Mouse (Mus musculus) CH12.LX (cell line): ENCODE results near the gene Aym1. TPM values are rescaled to one million over a fixed set of nuclear protein-coding genes. Genes with fewer than 3 reads are reported as not detected.

ENCODE experiments used
- DNase-seq: peaks from one replicate; pipeline ENCODE4 v3.0.0-alpha.2; 2013; ENCODE audit errors: extremely low read depth
- H3K27ac ChIP-seq: 2 replicates; pipeline ENCODE4 v1.5.1; 2012; ENCODE audit warnings: low read depth, mild to moderate bottlenecking, control low read depth, moderate library complexity; ENCODE audit not compliant: insufficient read depth
- H3K27me3 ChIP-seq: replicated peaks from 2 replicates; pipeline ENCODE3; 2012; ENCODE audit warnings: inconsistent platforms
- H3K36me3 ChIP-seq, 2 experiments: replicated peaks in 1 of 2; 2 replicates each; pipeline versions ENCODE3 to v1.6.1; 2012; ENCODE audit warnings: inconsistent platforms in 1 of 2, low read length in 1 of 2, mild to moderate bottlenecking in 1 of 2, mixed read lengths in 1 of 2, moderate library complexity in 1 of 2; ENCODE audit not compliant: control insufficient read depth in 1 of 2, insufficient read depth in 1 of 2
- H3K4me1 ChIP-seq, 2 experiments: 2 replicates each; pipeline ENCODE4 v1.6.1; 2012; ENCODE audit warnings: inconsistent platforms in 1 of 2, moderate library complexity in 1 of 2; ENCODE audit not compliant: insufficient read depth in 2 of 2, control insufficient read depth in 1 of 2
- H3K4me2 ChIP-seq: 2 replicates; pipeline ENCODE4 v1.6.1; 2012; ENCODE audit warnings: low read depth, mild to moderate bottlenecking, control low read depth; ENCODE audit not compliant: poor library complexity, insufficient read depth, severe bottlenecking
- H3K4me3 ChIP-seq, 3 experiments: fragments of 150-350 bp in 1 of 3; sonication (generic) in 1 of 3; replicated peaks in 1 of 3; 2 replicates each; pipeline versions ENCODE3 to v1.5.1; 2011 to 2012; ENCODE audit warnings: low read depth in 2 of 3, low read length in 2 of 3, mild to moderate bottlenecking in 2 of 3, moderate library complexity in 2 of 3, control low read depth in 1 of 3, improper control_type of control experiment in 1 of 3, inconsistent platforms in 1 of 3, mixed read lengths in 1 of 3; ENCODE audit not compliant: poor library complexity in 1 of 3
- H3K79me2 ChIP-seq: replicated peaks from 2 replicates; pipeline ENCODE4 v1.6.1; 2012; ENCODE audit warnings: mild to moderate bottlenecking, moderate library complexity; ENCODE audit not compliant: control insufficient read depth, poor library complexity, insufficient read depth, severe bottlenecking; ENCODE audit errors: extremely low read depth
- H3K9ac ChIP-seq: 2 replicates; pipeline ENCODE4 v1.6.1; 2012; ENCODE audit warnings: low read depth, mild to moderate bottlenecking, control low read depth, moderate library complexity; ENCODE audit not compliant: insufficient read depth
- H3K9me3 ChIP-seq: replicated peaks from 2 replicates; pipeline ENCODE3; 2012; ENCODE audit warnings: low read length, inconsistent platforms, mixed read lengths
- BHLHE40 ChIP-seq: IDR thresholded peaks from 2 replicates; pipeline ENCODE4 v1.6.1; 2011; ENCODE audit warnings: mild to moderate bottlenecking, low read depth, low read length, improper control_type of control experiment
- CHD2 ChIP-seq: IDR thresholded peaks from 2 replicates; pipeline ENCODE4 v1.6.1; 2011; ENCODE audit warnings: low read length, improper control_type of control experiment
- CTCF ChIP-seq, 2 experiments: IDR thresholded peaks in 1 of 2; conservative IDR thresholded peaks in 1 of 2; 2 replicates each; pipeline ENCODE4 v1.5.1; 2011 to 2012; ENCODE audit warnings: low read depth in 2 of 2, low read length in 2 of 2, improper control_type of control experiment in 1 of 2, inconsistent platforms in 1 of 2, mild to moderate bottlenecking in 1 of 2, moderate library complexity in 1 of 2
- IRF4 ChIP-seq: IDR thresholded peaks from 2 replicates; pipeline ENCODE4 v1.6.1; 2014; ENCODE audit warnings: low read depth, mild to moderate bottlenecking, inconsistent platforms, low read length, improper control_type of control experiment
- KAT2A ChIP-seq: IDR thresholded peaks from 2 replicates; pipeline ENCODE4 v1.6.1; 2012; ENCODE audit warnings: low read length, improper control_type of control experiment, inconsistent platforms; ENCODE audit not compliant: insufficient replicate concordance
- MAFK ChIP-seq: IDR thresholded peaks from 2 replicates; pipeline ENCODE4 v1.6.1; 2011; ENCODE audit warnings: low read length, improper control_type of control experiment; ENCODE audit not compliant: insufficient replicate concordance
- MAX ChIP-seq: IDR thresholded peaks from 2 replicates; pipeline ENCODE4 v1.6.1; 2011; ENCODE audit warnings: low read length, improper control_type of control experiment
- MYC ChIP-seq: IDR thresholded peaks from 2 replicates; pipeline ENCODE4 v1.6.1; 2011; ENCODE audit warnings: low read depth, mild to moderate bottlenecking, improper control_type of control experiment, low read length
- NELFE ChIP-seq: IDR thresholded peaks from 2 replicates; pipeline ENCODE4 v1.6.1; 2011; ENCODE audit warnings: low read depth, low read length, improper control_type of control experiment
- PAX5 ChIP-seq: IDR thresholded peaks from 2 replicates; pipeline ENCODE4 v1.6.1; 2012; ENCODE audit warnings: low read length, inconsistent platforms, mixed read lengths
- POLR2AphosphoS2 ChIP-seq: IDR thresholded peaks from 2 replicates; pipeline ENCODE4 v1.6.1; 2011; ENCODE audit warnings: low read depth, low read length, improper control_type of control experiment
- RAD21 ChIP-seq: IDR thresholded peaks from 2 replicates; pipeline ENCODE4 v1.6.1; 2011; ENCODE audit warnings: low read depth, mild to moderate bottlenecking, low read length, improper control_type of control experiment, moderate library complexity
- SMC3 ChIP-seq: IDR thresholded peaks from 2 replicates; pipeline ENCODE4 v1.6.1; 2011; ENCODE audit warnings: low read depth, low read length, improper control_type of control experiment
- TBP ChIP-seq: conservative IDR thresholded peaks from 2 replicates; pipeline ENCODE4 v1.6.1; 2011; ENCODE audit warnings: low read depth, low read length, improper control_type of control experiment
- UBTF ChIP-seq: IDR thresholded peaks from 2 replicates; pipeline ENCODE4 v1.6.1; 2012; ENCODE audit warnings: low read depth, mild to moderate bottlenecking, inconsistent platforms, low read length, improper control_type of control experiment, moderate library complexity
- USF1 ChIP-seq: IDR thresholded peaks from 2 replicates; pipeline ENCODE4 v1.6.1; 2014; ENCODE audit warnings: low read depth, mild to moderate bottlenecking, inconsistent platforms, low read length, improper control_type of control experiment
- USF2 ChIP-seq: conservative IDR thresholded peaks from 2 replicates; pipeline ENCODE4 v1.6.1; 2011; ENCODE audit warnings: low read depth, low read length, improper control_type of control experiment
- ZC3H11A ChIP-seq: IDR thresholded peaks from 2 replicates; pipeline ENCODE4 v1.6.1; 2012; ENCODE audit warnings: low read depth, mild to moderate bottlenecking, inconsistent platforms, low read length, improper control_type of control experiment
- dilution Hi-C: fragments of 300-500 bp; cut with MboI; formaldehyde crosslinking; loops from 2 replicates; pipeline ENCODE4 v1.14.3; 2020; ENCODE audit warnings: low sequenced_read_pairs; ENCODE audit not compliant: extremely low pct_unique_long_range_greater_than_20kb, extremely low pct_ligation_motif_present
- in situ Hi-C: fragments of 300-500 bp; cut with MboI; formaldehyde crosslinking; loops from 3 replicates; pipeline ENCODE4 v1.14.3; 2019; ENCODE audit warnings: low sequenced_read_pairs, low pct_ligation_motif_present, low pct_unique_long_range_greater_than_20kb, mixed read lengths
- polyA plus RNA-seq: library from polyadenylated mRNA; unstranded; fragments of >175 nt; gene quantifications from 2 replicates; pipeline ENCODE4 v1.2.1, GENCODE M21; 2012; ENCODE audit warnings: low read depth; ENCODE audit not compliant: insufficient read length
- total RNA-seq, 2 experiments: library from RNA; depleted of rRNA; stranded (reverse); fragments of 300-350 nt in 1 of 2; fragments of >200 nt in 1 of 2; gene quantifications; 2 replicates each; pipeline ENCODE4 v1.2.3; 2012 to 2014

Gene Aym1
- total and polyA plus RNA-seq, 3 experiments, result not detected

GRCm38 (mm10) chr5:113402702-113403101, 45.6 kb downstream of the Aym1 start:
- H3K4me2 ChIP-seq, result no peak overlapping the region
- no peak for TF ChIP-seq USF1
- TF ChIP-seq RAD21, result no peak
- TF ChIP-seq IRF4, result no peak
- TF ChIP-seq KAT2A, result no peak
- no peak for TF ChIP-seq MAFK
- TF ChIP-seq TBP, result no peak
- no peak for TF ChIP-seq CTCF (conservative IDR thresholded peaks at IDR 0.05 in 1 of 2, IDR thresholded peaks at IDR 0.05 in 1 of 2; ENCODE audit: low read depth in 2 of 2, low read length in 2 of 2)
- no peak for TF ChIP-seq UBTF
- TF ChIP-seq PAX5, result no peak
- no peak for TF ChIP-seq USF2
- TF ChIP-seq MAX, result no peak
- no peak for TF ChIP-seq ZC3H11A
- TF ChIP-seq CHD2, result no peak
- no peak for TF ChIP-seq BHLHE40
- no peak for TF ChIP-seq POLR2AphosphoS2
- in situ Hi-C loops (loop anchor here (5.0 kb wide), 1 partner anchor 55 kb away; no protein-coding TSS in a partner anchor), dilution Hi-C loops (no loop called here)
- no peak for DNase-seq
- peaks cover 15% of the 10 kb centered on the region for H3K27me3 ChIP-seq
- no peaks in the 10 kb centered on the region for H3K36me3 ChIP-seq
- no peaks in the 10 kb centered on the region for H3K4me1 ChIP-seq
- no peak overlapping the region for H3K9ac ChIP-seq
- H3K79me2 ChIP-seq, result no peaks in the 10 kb centered on the region
- H3K9me3 ChIP-seq, result peaks cover 17% of the 10 kb centered on the region
- H3K4me3 ChIP-seq, result no peak overlapping the region
- H3K27ac ChIP-seq, result no peak overlapping the region

DNA sequence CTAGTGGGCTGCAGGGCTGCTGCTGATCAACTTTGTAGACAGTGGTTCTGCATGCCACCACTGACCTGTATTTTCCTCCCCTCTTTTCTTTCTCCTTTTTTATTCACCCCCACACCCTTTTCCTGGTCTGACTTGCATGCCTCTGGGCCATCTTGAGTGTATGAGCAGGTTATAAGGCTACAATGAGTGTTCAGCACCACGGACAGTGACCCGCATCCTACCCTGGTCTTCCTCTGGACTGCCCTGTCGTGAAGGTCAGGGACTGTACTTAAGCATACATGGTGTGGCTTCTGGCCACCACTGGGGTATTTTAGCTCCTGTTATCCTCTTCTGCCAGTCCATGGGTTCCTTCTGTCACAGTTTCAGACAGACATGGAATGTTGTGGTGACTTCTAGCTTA, 50.3 kb downstream of the Aym1 start:
- in situ Hi-C loops, result no loop called here
- dilution Hi-C loops, result no loop called here
- TF ChIP-seq MYC (no peak), NELFE (no peak), CHD2 (no peak), SMC3 (no peak)
- no peaks in the 10 kb centered on the region for H3K4me1 ChIP-seq
- DNase-seq, result no peak
- H3K36me3 ChIP-seq, result no peaks in the 10 kb centered on the region
- no peak overlapping the region for H3K4me2 ChIP-seq
- no peaks in the 10 kb centered on the region for H3K9me3 ChIP-seq
- H3K27me3 ChIP-seq, result peaks cover 24% of the 10 kb centered on the region
- no peaks in the 10 kb centered on the region for H3K79me2 ChIP-seq
- no peak overlapping the region for H3K4me3 ChIP-seq
- no peak overlapping the region for H3K9ac ChIP-seq
- H3K27ac ChIP-seq, result no peak overlapping the region

Other genes starting within 250 kb of the Aym1 start
- 0.67 and 0.93 TPM in 2 replicates for gene 2900026A02Rik, start 136.1 kb upstream of the Aym1 start, total RNA-seq (2012; rRNA removed)
- 0.76 and 0.85 TPM in 2 replicates for gene 2900026A02Rik, start 136.1 kb upstream of the Aym1 start, total RNA-seq (2014; rRNA removed)
- gene 2900026A02Rik, start 136.1 kb upstream of the Aym1 start, polyA plus RNA-seq, result 3.6 and 4.6 TPM in 2 replicates
- not detected in 2 replicates for gene Tmem211, start 130.4 kb upstream of the Aym1 start, total RNA-seq (2012; rRNA removed)
- not detected in 2 replicates for gene Tmem211, start 130.4 kb upstream of the Aym1 start, total RNA-seq (2014; rRNA removed)
- not detected in 2 replicates for gene Tmem211, start 130.4 kb upstream of the Aym1 start, polyA plus RNA-seq
- 0.08 and 0.29 TPM in 2 replicates for gene Sgsm1, start 46.5 kb upstream of the Aym1 start, total RNA-seq (2012; rRNA removed)
- gene Sgsm1, start 46.5 kb upstream of the Aym1 start, total RNA-seq (2014; rRNA removed), result not detected in 2 replicates
- gene Sgsm1, start 46.5 kb upstream of the Aym1 start, polyA plus RNA-seq, result not detected in 2 replicates
- 0.38 and 0.42 TPM in 2 replicates for gene Wscd2, start 133.0 kb downstream of the Aym1 start, total RNA-seq (2012; rRNA removed)
- gene Wscd2, start 133.0 kb downstream of the Aym1 start, total RNA-seq (2014; rRNA removed), result 0.38 and 0.39 TPM in 2 replicates
- gene Wscd2, start 133.0 kb downstream of the Aym1 start, polyA plus RNA-seq, result 0.48 and 0.51 TPM in 2 replicates